Mouse (Mus musculus) c-Kit-positive CD71-negative TER-119-negative erythroid progenitor cells, embryonic 14.5 days (primary cell): ENCODE data around the gene Otos.

Experiments used
- DNase-seq: peaks from one replicate; pipeline ENCODE4 v3.0.0-alpha.2; 2013; ENCODE audit warnings: low read depth

Gene Otos

DNA sequence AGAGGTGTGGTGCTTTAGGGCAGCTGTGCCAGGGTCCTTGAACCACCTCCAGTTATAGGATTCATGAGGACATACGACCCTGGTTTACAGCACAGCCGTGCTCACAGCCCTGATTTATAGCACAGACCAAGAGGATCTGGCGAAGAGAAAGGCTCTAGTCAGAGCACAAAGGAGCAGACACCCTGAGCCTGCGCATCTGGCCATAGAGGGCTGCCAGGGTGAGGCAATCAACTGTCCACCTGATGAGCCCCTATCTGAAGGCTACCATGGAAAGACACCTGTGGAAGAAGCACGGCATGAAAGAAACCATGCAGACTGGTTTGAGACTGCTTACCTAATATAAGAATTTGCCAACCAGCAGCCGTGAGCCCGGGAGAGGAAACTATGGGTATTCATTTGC, 2.0 kb downstream of the Otos start:
- DNase-seq: no peak

DNA sequence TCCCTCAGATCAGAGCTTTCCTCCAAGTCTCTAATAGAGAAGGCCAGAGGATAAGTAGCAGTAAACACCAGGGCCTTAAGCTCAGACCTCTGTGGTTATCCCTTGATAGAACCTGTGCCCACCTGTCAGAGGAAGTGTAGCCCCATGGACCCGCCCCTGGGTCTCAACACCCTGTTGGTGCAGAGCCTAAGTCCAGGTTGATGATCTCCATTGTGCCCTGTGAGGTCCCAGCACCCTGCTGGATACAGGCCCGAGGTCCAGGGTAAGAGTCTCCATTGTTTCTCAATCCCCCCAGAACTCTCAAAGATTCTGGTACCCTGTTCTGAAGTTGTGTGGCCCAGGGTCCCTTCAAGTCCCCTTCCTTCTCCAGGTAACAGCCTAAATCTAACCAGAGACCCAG, 2.5 kb downstream of the Otos start:
- DNase-seq: no peak

DNA sequence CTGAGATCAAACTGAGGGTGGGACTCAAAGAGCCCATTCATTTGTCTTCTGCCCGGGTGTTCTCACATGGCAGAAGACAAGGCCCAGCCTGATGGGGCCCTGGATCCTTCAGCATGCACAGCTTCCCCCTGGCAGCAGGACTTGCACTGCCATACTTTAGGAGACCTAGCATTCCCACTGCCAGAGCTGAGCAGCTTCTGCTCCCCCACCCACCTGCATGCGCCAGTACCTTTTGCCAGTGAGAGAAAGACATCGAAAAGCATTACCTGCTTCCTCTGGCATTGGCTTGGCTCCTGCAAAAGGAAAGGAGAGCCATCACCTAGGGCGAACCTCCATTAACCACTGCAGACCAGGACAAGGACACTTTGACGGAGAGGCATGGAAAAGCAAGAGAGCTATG, 3.7 kb downstream of the Otos start:
- DNase-seq: no peak

DNA sequence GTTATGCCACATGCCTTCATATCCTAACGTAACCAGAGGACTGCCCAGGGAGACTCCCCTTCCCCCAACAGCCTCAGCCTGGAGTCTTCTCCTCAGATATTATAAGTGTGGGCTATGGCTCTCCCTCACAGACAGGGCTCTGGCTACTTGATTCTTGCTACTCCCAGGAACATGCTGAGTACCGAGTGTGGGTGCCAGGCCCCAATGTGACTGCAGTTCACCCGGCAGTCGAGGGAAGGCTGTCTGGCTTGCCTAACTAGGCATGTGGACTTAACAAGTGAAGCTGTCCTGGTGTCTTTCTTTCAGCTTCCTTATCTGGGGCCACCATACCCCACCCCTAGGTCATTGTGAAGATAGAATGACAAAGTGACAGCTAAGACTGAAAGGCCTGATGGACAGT, 5.0 kb downstream of the Otos start:
- no peak for DNase-seq

DNA sequence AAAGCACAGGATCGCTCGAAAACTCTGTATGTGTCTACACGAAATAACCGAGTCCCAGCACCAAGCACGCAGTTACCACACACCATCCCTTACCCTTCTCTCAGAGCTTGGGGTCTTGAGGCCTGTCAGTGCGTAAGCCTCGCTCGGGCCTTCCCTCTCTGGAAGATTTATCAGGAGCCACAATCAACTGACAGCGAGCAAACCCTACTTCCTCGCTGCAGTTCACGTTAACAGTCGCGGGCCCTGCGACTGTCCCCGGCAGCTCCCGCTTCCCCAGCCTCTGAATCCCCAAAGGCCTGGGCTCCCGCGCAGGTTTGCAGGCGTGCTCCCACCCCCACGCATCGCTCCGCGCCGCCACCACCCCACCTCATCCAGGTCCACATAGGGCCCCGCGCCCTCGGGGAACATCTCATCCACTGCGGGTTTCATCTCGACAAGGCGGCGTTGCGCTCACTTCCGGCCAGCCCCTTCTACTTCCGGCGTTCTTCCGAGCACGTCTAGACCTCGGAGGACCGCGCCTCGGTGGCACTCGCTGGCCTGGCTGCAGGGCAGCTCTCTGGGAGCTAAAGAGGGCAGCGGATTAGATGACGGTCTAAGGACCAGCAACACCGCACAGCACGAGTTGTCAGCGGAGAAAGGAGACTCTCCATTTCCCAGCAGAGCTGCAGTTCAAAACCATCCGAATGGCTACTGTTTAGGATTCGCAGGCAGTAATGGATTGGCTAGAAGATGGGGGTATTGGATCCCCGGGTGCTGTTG, 6.9 kb downstream of the Otos start, which contains the start of gene Cops9:
Cops9 (minus strand) TSS at position 472 of the 759 bp plus-strand sequence.
- DNase-seq: peak; percentile 77

DNA sequence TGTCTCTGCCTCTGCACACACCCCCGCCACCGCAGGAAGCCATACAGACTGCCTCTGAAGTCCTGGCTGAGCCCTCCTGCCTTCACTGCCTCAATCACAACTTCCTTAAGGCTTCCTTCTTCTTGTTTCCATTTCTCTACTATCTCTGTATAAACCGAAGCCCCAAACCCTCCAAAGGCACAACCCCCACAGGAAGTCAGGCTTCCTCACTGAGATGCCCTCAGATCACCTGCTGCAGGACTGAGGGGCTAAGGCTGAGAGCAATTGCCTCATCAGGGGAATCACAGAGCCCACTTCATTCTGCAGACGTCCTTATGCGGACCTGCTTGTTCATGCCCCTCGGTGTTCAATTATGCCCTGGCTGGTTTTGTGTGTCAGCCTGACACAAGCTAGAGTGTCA, 8.2 kb downstream of the Otos start:
- DNase-seq: no peak

DNA sequence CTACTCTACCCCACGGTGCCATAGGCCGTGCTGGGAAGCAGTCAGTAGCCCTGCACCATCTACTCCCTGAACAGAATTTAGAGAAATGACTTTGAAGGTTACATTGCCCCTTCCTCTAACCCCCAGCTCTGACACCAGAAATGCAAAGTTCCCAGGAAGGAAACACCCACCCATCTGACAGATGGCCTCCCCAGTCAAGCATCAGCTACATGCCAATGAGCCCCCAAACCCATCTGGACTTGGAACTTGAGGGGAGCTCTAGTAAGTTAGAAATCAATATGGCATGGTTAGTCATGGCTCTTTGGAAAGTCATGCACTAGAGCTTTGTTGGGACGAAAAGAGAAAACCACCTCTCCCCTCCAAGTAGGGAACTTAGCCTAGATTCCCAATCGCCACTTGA, 9.9 kb downstream of the Otos start:
- no peak for DNase-seq

DNA sequence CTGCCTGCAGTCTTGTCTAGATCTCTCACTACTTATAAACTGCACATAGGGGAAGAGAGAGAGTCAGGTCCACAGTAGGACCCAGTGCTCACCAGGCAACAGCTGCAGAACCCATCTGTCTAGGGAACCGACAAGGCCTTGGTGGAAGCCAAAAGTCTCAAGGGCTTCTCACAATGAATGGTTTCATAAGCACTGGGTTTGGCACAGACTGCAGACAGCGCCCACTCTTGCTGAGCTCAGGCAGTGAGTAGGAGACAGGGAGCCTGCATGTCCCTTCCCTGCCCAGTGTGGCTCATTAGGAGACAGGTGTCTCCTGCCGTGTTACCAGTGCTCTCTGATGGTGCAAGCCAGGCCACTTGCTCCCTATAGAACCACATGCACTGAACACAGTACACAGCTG, 10.5 kb downstream of the Otos start:
- no peak for DNase-seq

DNA sequence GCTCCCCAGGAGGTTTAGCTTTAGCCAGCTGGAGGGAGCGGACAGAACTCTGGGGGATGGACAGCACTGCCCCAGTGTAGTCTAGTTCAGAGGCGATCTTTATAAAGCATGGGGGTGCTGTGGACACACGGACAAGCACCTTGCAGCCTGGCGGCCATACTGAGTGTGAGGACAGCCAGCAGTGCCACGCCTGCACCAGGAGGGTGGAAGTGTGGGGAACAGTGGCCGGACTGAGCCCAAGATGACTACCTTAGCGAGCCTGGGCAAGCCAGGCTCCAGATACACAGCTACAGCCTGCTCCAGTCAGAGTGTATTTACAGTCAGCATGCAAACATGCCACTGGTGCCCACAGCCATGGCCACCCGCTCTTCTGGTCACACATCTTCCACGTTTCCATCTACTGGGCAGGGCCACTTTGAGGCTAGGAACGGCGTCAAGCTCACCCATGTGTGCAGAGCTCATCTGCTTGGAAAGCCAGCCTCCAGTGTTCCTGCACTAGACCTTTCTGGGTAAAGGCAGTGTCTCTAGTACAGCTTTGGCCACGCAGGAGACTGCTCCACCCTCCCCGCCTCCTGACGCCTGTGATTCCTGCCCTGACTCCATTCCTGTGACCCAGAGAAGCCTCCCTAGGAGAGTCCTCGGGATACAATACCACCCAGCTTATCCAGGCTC, 11.0 kb downstream of the Otos start:
- no peak for DNase-seq

DNA sequence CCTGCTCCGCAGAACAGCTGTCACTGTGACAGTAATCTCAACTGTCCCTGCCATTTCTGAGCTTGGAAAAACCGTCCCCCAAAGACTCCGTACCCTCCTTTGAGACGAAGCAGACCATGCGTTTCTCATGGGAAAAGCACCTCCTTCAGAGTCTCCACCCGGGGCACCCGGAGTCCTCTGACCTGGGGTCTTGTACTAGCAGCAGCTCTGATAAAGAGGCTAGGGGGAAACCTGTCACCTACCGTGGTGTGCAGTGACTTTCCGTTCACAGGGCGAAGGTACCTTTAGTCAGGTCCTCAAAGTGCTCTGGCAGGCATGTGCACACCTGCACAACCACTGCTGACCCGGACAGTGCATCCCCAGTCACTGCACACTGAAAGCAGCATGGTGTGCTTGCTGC, 12.0 kb downstream of the Otos start:
- DNase-seq: no peak

DNA sequence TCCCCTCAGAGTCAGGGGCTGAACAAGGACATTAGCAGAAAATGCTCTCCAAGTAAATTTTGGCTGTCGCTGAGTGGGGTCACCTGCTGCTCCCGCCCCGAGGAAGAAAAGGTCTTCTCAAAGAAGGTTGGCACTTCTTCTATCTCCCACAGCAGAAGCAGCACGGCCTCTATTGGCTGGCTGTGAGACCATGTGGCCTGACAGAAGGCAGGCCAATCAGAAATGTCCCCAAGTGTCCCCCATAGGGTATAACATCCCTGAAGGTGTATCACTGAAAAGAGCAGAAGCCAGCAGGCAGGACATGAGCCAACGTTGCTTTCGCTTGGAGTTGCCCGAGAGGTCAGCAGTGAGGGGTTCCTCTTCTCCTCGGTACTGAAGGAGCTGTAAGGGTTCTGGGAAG, 12.6 kb downstream of the Otos start:
- no peak for DNase-seq

DNA sequence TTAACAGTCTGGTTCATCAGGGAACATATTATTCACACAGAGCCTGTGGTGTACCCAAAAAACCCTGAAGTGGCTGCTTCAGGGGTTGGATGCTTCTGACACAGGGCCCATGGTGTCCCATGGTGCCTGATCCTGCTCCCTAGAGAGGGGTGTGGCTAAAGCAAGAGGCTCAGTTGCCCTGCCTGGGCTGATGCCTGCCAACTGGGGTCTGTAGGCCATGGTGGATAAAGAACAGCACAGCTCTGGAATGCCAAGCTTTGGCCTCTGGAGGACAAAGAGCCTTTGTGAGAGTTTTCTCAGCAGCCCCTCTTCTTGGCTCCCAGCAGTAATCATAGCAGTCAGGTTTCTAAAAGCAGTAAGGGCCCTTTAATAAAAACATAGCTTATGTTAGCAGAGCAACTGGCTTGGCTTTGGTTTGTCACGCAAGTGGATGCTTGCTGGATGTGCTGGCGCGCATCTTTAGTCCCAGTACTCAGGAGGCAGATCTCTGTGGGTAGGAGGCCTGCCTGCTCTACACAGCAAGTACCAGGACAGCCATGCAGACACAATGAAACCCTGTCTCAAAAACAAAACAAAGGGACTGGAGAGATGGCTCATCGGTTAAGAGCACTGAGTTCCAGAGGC, 13.6 kb downstream of the Otos start:
- DNase-seq: no peak

DNA sequence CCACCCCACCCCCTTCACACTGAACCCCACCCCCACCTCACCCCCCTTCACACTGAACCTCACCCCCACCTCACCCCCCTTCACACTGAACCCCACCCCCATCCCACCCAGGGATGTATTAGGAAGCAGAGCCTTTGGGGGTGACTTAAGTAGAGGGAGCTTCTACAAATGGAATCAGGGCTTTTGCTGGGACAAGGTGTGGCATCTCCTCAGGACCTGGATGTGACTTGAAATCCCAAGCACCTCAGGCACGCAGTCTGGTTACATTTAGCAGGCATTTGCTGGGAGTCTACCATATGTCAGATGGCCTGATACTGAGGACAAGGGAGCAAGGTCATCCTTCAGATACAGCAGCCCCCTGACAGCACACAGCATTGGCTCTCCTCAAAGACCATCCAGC, 14.1 kb downstream of the Otos start:
- DNase-seq: no peak

DNA sequence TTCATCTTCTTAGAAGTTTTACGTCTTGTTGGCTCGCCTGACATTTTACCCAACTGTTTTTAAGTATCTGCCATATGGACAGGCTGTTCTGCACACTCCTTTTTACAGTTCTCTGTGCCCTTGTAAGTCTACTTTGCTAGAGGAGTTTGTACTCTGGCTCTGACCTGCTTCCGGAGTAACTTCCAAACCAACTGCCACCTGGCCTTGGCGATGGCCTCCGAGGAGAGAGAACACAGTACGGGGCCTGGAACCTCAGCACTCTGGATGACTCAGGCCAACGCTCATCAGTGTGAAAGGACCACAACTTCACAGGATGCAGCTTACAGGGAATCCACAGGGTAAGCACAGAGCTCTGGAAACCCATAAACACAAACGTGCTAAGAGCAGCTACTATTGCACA, 14.9 kb downstream of the Otos start:
- no peak for DNase-seq

DNA sequence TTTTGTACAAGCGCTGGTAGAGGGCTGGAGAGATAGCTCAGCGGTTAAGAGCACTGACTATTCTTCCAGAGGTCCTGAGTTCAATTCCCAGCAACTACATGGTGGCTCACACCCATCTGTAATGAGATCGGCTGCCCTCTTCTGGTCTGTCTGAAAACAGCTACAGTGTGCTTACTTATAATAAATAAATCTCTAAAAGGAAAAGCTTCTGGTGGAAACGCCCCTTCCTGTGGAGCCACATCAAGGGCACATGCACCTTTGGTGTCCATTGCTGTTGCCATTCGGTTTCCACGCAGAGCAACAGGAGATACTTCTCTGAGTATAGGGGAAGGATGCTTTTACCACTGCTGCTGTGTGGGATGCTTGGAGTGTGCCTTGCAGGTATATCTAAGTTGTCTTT, 15.7 kb downstream of the Otos start:
- DNase-seq: no peak

DNA sequence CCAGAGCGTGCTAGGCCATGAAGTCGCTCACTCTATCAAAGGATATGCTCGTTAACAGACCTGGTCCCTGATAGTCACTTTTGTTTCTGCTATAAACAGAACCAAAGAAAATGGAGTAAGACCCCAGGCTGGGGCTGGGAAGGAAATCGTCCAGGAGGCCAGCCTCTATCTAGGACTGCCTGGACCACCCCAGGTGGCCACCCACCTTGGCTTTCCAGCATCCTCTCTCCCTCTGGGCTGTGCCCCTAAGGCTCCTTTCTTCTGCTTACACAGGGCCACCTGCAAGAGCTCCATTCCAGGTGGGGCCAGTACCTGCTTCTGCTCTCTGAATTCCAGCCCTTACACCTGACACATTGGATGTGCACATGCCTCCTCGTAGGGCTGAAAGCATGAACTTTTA, 16.4 kb downstream of the Otos start:
- no peak for DNase-seq

DNA sequence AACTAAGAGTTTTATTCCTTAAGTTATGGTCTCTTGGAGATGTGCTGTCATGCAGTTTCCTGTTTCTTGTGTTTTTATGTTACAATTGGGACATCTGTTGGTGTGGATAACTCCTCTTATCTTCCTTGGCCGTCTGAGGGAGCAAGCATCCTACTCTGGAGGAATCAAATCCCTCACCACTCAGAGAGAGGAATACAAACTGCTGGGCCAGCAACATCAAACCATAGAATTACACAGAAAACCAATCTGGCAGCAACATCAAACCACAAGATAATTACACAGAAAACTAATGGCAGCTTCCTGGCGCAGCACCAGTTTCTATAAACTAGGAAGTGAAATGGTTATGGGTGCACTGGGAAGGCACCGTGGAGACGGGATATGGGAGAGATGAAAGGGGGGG, 20.4 kb downstream of the Otos start:
- DNase-seq: no peak

DNA sequence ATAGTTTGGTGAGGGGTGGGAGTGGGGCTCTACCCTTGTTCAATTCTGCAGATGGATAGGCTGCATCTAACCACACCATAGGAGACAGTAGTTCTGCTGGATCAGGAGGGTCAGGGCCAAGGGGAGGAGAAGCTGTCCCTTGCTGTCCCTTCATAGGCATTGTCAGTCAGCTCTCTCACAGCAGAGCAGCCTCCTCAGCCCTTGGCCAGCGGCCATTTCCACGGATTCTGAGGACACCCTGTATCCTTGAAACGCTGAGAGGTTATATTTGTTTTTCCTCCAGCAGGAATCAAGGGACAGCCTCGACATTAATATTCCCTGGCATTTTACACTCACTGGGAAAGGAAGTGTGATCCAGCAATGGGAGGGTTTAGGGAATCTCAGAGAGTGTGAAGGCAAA, 30.3 kb downstream of the Otos start:
- no peak for DNase-seq

DNA sequence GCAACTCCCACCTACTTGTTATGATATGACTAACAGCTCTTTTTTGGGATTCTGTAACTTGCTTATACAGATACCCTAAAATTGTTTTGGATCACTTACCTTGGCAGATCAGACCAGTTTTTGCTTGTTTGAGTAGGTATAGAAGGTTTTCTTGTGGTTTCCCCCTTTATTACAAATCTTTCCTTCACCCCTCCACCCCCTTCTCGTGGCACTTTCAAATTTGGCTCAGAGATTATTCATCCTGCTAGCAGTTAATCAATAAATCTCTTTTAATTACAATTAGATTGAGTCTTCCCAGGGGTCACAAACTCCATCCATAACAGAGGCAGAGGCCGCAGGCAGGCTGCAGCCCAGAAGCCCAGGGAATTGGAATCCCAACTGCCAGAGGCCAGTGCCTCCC, 31.2 kb downstream of the Otos start, which contains the start of gene Olfr12:
Olfr12 (plus strand) TSS at position 301 of the 400 bp plus-strand sequence.
- no peak for DNase-seq

DNA sequence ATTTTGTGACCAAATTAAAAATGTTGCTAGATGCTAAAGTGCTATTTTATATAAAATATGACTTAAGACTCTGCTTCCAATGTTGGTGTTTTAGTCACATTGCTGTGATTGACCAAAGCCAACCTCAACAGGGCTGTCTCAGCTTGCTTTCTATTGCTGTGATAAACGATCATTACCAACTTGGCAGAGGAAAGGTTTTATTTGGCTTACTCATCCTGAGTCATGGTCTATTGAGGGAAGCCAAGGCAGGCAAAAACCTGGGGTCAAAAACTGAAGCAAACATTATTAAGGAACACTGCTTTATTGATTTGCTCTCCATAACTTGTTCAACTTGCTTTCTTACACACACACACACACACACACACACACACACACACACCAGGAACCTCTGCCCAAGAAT, 32.6 kb downstream of the Otos start:
- DNase-seq: no peak

DNA sequence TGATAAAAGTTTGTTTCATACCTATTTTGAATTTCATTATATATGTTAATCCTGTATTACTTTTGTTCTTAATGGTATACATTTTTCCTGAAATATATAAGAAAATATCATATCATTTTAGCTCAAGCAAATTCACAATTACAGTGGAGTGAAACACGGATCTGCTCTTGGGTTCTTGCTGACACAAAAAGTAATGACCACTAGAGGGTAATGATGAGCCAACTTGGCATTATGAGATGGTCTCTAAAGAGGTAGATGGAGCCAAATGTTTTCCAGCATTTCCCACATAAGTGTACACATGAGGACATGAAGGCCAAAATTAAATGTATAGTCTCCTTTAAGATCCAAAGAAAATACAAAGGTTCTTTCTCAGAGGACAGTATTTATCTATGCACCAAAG, 34.1 kb downstream of the Otos start:
- DNase-seq: peak; percentile 6

DNA sequence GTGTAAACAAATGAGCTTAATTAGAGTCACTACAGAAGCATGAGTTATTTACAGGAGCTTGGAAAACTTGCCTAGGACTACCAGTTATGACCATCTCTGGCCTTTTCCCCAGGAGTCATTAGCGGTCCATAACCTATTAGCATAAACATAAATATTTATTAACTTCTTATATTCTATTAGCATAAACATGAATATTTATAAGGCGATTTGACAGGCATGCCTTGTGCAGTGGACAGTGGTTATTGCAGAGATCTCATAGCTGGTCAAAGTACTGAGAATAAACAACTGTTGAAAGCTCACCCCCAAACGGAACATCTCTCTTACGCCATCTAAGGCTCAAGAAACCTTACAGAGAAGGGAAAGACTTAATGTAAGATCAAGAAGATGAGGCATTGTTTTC, 35.5 kb downstream of the Otos start:
- no peak for DNase-seq

DNA sequence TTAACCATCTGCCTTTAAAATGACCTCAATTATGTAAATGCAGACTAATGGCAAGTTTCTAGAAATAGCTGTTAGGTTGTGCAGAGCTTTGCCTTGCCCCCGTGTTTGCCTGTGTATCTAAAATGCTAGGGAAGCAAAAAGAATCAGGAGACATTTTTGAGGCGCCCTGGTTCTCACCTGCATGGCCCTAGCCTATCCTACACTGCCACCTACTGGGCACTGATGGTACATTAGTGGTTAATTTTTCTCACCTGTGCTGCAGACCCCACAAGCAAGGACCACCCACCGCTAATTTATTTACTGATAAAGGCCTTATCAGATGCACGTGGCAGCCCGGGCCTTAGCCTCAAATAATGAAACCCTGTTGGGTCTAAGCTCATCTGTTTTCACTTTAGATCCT, 37.6 kb downstream of the Otos start:
- DNase-seq: peak; percentile 24
